8 mouse cellular contexts compared by ENCODE assay signal in genomic region chr5:67260531-67261371, GRCm38 (mm10). TPM values are rescaled to one million over a fixed set of nuclear protein-coding genes. Genes with fewer than 3 reads are reported as not detected.
DNase-seq lines count a peak whose midpoint lies in the region; ATAC-seq and TF ChIP-seq lines count a peak whose summit lies in the region.

TSS of gene Tmem33 (plus strand) at chr5:67260565.

- peak; percentile 94 for ATAC-seq in activated CD4-positive, CD25-positive, alpha-beta regulatory T cell, adult 4 months

- H3K4me1 ChIP-seq in cortical plate, adult 2 months (ENCODE audit: control insufficient read depth, insufficient read depth, low read length) = peaks cover 2% of the 10 kb centered on the region; the same call in 1 of the 2 replicates
- H3K4me1 ChIP-seq in megakaryocyte, embryonic 14.5 days = peaks cover 29% of the 10 kb centered on the region

- peak; percentile 76 for TF ChIP-seq POLR2A in cortical plate, adult 2 months (IDR thresholded peaks at IDR 0.05; ENCODE audit: extremely low read depth, insufficient read depth, low read length)

- H3K9me3 ChIP-seq in megakaryocyte, embryonic 14.5 days = no peaks in the 10 kb centered on the region

- peaks cover 34% of the 10 kb centered on the region for H3K36me3 ChIP-seq in megakaryocyte, embryonic 14.5 days (replicated peaks; ENCODE audit: low read length)

- TF ChIP-seq CTCF in cortical plate, adult 2 months (IDR thresholded peaks at IDR 0.05; ENCODE audit: extremely low read depth, insufficient read depth, low read length) = no peak

- DNase-seq in gastrocnemius, adult 8-10 months (ENCODE audit: low spot score in 2 of 2) = peak; percentile 86 to 89
- DNase-seq in hindlimb bud, embryonic 11.5 days (ENCODE audit: extremely low spot score, low read depth, low spot score) = peak; percentile 85
- DNase-seq in left cerebral cortex, adult 8-10 months (ENCODE audit: low spot score in 2 of 2) = peak; percentile 75 to 89
- peak; percentile 95 to 96 for DNase-seq in right cerebral cortex, postnatal 10 days (ENCODE audit: low spot score in 2 of 2)
- DNase-seq in urinary bladder, postnatal 25 days (ENCODE audit: low spot score) = peak; percentile 80

- H3K4me3 ChIP-seq in cortical plate, adult 2 months (ENCODE audit: insufficient read depth, low read length) = peak within 1 kb of the TSS; percentile 56
- peak within 1 kb of the TSS; percentile 97 for H3K4me3 ChIP-seq in megakaryocyte, embryonic 14.5 days (replicated peaks)

- H3K27me3 ChIP-seq in megakaryocyte, embryonic 14.5 days (replicated peaks) = peaks cover under 1% of the 10 kb centered on the region

- peak within 1 kb of the TSS; percentile 56; the same call in 1 of the 2 replicates for H3K27ac ChIP-seq in cortical plate, adult 2 months (ENCODE audit: insufficient read depth, low read length)

RNA-seq across cellular contexts. Expression of gene Tmem33, which starts in this region (rescaled TPM):
- polyA plus RNA-seq in activated CD4-positive, CD25-positive, alpha-beta regulatory T cell, adult 4 months (2017; shearing (Covaris generic)) = 10 to 100 TPM; 70.8 to 77.2 TPM
- 48.8 and 67.7 TPM in 2 replicates for polyA plus RNA-seq in cortical plate, adult 2 months (2012; rRNA removed)
- total RNA-seq in gastrocnemius, adult 8-10 months (2022) = 10 to 100 TPM; 18.0 to 20.9 (median 19.7) TPM
- 10 to 100 TPM; 75.7 to 84.2 (median 81.7) TPM for total RNA-seq in left cerebral cortex, adult 8-10 months (2022)
- polyA plus RNA-seq in megakaryocyte, embryonic 14.5 days (2012; ENCODE audit: insufficient read depth, low replicate concordance) = 70.2 and 120 TPM in 2 replicates

Comparison
In these comparisons a context has a peak if more than half of its experiments do, and no peak if none do; other contexts are left out.
1. Peak in every context shown above with its lines: DNase-seq, ATAC-seq, H3K4me3 ChIP-seq and H3K27ac ChIP-seq.